Mouse (Mus musculus): ENCODE measurements around the gene Prpsap1. TPM values are rescaled to one million over a fixed set of nuclear protein-coding genes. Genes with fewer than 3 reads are reported as not detected.

Gene Prpsap1
- polyA plus RNA-seq, 1 experiment from 2014 or later: 89.5 TPM

DNA sequence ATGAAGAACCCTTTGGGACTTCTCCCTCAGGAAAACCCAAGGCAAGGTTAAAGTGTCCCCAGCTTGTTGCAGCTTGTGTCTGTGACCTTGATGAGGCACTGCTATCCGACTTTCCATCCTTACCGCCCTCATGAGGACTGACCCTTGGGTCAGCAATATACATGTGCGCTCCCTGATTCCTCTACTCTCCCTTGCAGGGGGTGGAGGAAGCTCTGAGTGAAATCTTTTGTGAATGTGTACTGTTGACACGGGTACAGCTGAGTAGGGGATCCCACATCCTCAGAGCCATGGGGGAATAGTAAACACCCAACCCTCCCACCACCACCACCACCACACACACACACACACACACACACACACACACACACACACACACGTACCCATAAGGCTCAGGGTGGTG lies 30.7 kb downstream of the Prpsap1 start:
- TF ChIP-seq EP300 (IDR thresholded peaks at IDR 0.05) (no peak), CTCF (IDR thresholded peaks at IDR 0.05) (no peak)
- Histone ChIP-seq H3K9me3 (ENCODE audit: low read length) (no peaks in the 10 kb centered on the region), H3K4me1 (ENCODE audit: insufficient read depth, low read depth, low read length) (no peaks in the 10 kb centered on the region), H3K36me3 (ENCODE audit: insufficient read depth, low read length) (no peaks in the 10 kb centered on the region), H3K9ac (replicated peaks; ENCODE audit: low read depth) (no peak overlapping the region), H3K27ac (ENCODE audit: low read length) (no peak overlapping the region), H3K4me3 (ENCODE audit: low read depth, low read length) (no peak overlapping the region), H3K27me3 (replicated peaks; ENCODE audit: insufficient read depth, low read length) (no peaks in the 10 kb centered on the region), H3K4me2 (replicated peaks; ENCODE audit: low read depth, low read length) (no peak overlapping the region)
- DNase-seq (ENCODE audit: low spot score) (no peak), ATAC-seq (peak; percentile 17; the same call in 1 of the 2 replicates)
- 53% methylated on average over 4 of the region's 5 CpGs for WGBS

DNA sequence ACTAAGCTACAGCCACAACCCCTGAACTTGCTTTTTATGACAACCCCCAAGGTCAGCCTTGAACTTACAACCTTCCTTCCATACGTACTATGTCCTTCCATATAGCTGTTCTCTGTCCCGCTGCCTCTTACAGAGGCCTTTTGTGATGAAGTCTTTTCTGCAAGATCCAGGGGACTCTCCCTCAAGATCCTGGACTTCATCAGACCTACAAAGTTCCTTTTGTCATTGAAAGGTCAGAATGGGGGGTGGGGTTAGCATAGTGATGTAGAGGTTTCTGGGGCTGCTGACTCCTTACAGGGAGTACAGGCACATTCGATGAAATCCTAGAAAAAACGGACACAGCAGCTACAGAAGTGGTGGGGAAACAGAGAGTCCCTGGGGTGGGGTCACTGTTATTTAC lies 34.2 kb downstream of the Prpsap1 start:
- no peak overlapping the region for H3K9ac ChIP-seq (replicated peaks; ENCODE audit: low read depth)
- TF ChIP-seq EP300 (IDR thresholded peaks at IDR 0.05) (no peak), CTCF (IDR thresholded peaks at IDR 0.05) (no peak)
- no peak overlapping the region for H3K27ac ChIP-seq (ENCODE audit: low read length)
- H3K36me3 ChIP-seq (ENCODE audit: insufficient read depth, low read length): no peaks in the 10 kb centered on the region
- no peaks in the 10 kb centered on the region for H3K9me3 ChIP-seq (ENCODE audit: low read length)
- no peak overlapping the region for H3K4me2 ChIP-seq (replicated peaks; ENCODE audit: low read depth, low read length)
- no peak for DNase-seq (ENCODE audit: low spot score)
- WGBS: 56% methylated on average over 4 of the region's 4 CpGs
- H3K4me1 ChIP-seq (ENCODE audit: insufficient read depth, low read depth, low read length): no peaks in the 10 kb centered on the region
- no peak for ATAC-seq
- no peak overlapping the region for H3K4me3 ChIP-seq (ENCODE audit: low read depth, low read length)
- H3K27me3 ChIP-seq (replicated peaks; ENCODE audit: insufficient read depth, low read length): no peaks in the 10 kb centered on the region

DNA sequence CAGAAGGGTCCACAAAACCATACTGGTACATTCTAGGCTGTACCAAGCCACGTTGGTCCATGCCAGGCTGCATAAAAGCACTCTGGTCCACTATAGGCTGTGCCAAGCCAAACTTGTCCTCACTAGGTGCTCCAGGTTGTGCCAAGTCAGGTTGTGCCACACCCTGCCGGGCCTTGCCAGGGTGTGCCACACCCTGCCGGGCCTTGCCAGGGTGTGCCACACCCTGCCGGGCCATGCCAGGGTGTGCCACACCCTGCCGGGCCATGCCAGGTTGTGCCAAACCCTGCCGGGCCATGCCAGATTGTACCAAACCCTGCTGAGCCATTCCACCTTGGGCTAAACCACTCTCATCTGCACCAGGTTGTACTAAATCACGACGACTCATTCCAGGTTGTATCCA lies 37.8 kb downstream of the Prpsap1 start:
- 76% methylated on average over 8 of the region's 8 CpGs for WGBS
- H3K4me2 ChIP-seq (replicated peaks; ENCODE audit: low read depth, low read length): no peak overlapping the region
- no peaks in the 10 kb centered on the region for H3K27me3 ChIP-seq (replicated peaks; ENCODE audit: insufficient read depth, low read length)
- DNase-seq (ENCODE audit: low spot score): no peak
- no peaks in the 10 kb centered on the region for H3K4me1 ChIP-seq (ENCODE audit: insufficient read depth, low read depth, low read length)
- H3K9ac ChIP-seq (replicated peaks; ENCODE audit: low read depth): no peak overlapping the region
- H3K4me3 ChIP-seq (ENCODE audit: low read depth, low read length): no peak overlapping the region
- no peak for ATAC-seq
- H3K27ac ChIP-seq (ENCODE audit: low read length): no peak overlapping the region
- H3K36me3 ChIP-seq (ENCODE audit: insufficient read depth, low read length): no peaks in the 10 kb centered on the region
- no peaks in the 10 kb centered on the region for H3K9me3 ChIP-seq (ENCODE audit: low read length)
- TF ChIP-seq EP300 (IDR thresholded peaks at IDR 0.05) (no peak), CTCF (IDR thresholded peaks at IDR 0.05) (no peak)

GRCm38 (mm10) chr11:116453889-116454288 lies 40.1 kb downstream of the Prpsap1 start:
- no peak for TF ChIP-seq CTCF (IDR thresholded peaks at IDR 0.05)
- no peak for TF ChIP-seq EP300 (IDR thresholded peaks at IDR 0.05)
- Histone ChIP-seq H3K36me3 (ENCODE audit: insufficient read depth, low read length) (no peaks in the 10 kb centered on the region), H3K27ac (ENCODE audit: low read length) (no peak overlapping the region), H3K9ac (replicated peaks; ENCODE audit: low read depth) (no peak overlapping the region), H3K27me3 (replicated peaks; ENCODE audit: insufficient read depth, low read length) (no peaks in the 10 kb centered on the region), H3K9me3 (ENCODE audit: low read length) (no peaks in the 10 kb centered on the region), H3K4me1 (ENCODE audit: insufficient read depth, low read depth, low read length) (no peaks in the 10 kb centered on the region), H3K4me2 (replicated peaks; ENCODE audit: low read depth, low read length) (no peak overlapping the region), H3K4me3 (ENCODE audit: low read depth, low read length) (no peak overlapping the region)
- WGBS: 76% methylated on average over 10 of the region's 10 CpGs
- DNase-seq (ENCODE audit: low spot score): no peak
- no peak for ATAC-seq

DNA sequence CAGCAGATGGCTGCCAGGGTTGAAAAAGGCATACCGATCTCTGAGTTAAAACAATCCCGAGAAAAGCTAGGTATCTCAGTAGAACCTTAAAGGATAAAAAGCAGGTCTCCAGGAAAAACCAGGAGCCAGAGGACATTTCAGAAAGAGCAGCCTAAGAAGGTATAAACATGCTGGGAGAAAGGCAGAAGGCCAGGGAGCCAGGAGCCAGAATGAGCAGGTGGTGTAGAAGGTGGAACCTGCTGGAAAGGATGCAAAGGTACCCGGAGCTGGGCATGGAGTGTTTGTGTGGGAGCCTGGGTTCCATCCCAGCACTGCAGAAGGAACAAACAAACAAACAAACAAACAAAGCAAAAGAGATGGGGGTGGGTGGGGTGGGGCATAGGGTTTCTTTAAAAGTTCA lies 44.7 kb downstream of the Prpsap1 start:
- no peak overlapping the region for H3K4me3 ChIP-seq (ENCODE audit: low read depth, low read length)
- no peak overlapping the region for H3K27ac ChIP-seq (ENCODE audit: low read length)
- WGBS: 93% methylated on average over 3 of the region's 3 CpGs
- H3K9ac ChIP-seq (replicated peaks; ENCODE audit: low read depth): no peak overlapping the region
- DNase-seq (ENCODE audit: low spot score): no peak
- TF ChIP-seq CTCF (IDR thresholded peaks at IDR 0.05): no peak
- no peak for TF ChIP-seq EP300 (IDR thresholded peaks at IDR 0.05)
- no peaks in the 10 kb centered on the region for H3K9me3 ChIP-seq (ENCODE audit: low read length)
- 0 out of 2 replicates have a peak, but pooled peaks cover 4% of the 10 kb centered on the region for H3K27me3 ChIP-seq (replicated peaks; ENCODE audit: insufficient read depth, low read length)
- no peak for ATAC-seq
- no peaks in the 10 kb centered on the region for H3K4me1 ChIP-seq (ENCODE audit: insufficient read depth, low read depth, low read length)
- no peak overlapping the region for H3K4me2 ChIP-seq (replicated peaks; ENCODE audit: low read depth, low read length)
- no peaks in the 10 kb centered on the region for H3K36me3 ChIP-seq (ENCODE audit: insufficient read depth, low read length)

DNA sequence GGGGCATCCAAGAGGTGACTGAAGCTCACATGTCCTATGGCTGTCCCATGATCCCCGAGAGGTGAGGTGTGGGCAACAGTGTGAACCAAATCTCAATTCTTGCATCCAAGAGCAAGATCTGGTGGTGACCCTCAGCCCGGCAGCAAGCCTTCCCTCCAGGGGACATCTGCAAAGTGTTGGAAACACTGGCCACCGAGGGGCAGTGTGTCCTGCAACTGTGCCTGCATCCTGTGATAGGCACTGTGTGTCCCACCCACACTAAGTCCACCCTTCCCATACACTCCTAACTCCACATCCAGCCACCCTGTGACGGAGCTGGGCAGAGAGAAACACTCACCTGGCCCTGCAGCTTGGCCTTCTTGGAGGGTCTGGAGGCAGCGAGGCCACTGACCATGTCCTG lies 46.2 kb downstream of the Prpsap1 start:
- no peak for ATAC-seq
- Histone ChIP-seq H3K4me1 (ENCODE audit: insufficient read depth, low read depth, low read length) (no peaks in the 10 kb centered on the region), H3K4me3 (ENCODE audit: low read depth, low read length) (no peak overlapping the region), H3K4me2 (replicated peaks; ENCODE audit: low read depth, low read length) (no peak overlapping the region), H3K27ac (ENCODE audit: low read length) (no peak overlapping the region), H3K36me3 (ENCODE audit: insufficient read depth, low read length) (no peaks in the 10 kb centered on the region), H3K9ac (replicated peaks; ENCODE audit: low read depth) (no peak overlapping the region), H3K27me3 (replicated peaks; ENCODE audit: insufficient read depth, low read length) (0 out of 2 replicates have a peak, but pooled peaks cover 4% of the 10 kb centered on the region), H3K9me3 (ENCODE audit: low read length) (no peaks in the 10 kb centered on the region)
- no peak for DNase-seq (ENCODE audit: low spot score)
- 66% methylated on average over 5 of the region's 5 CpGs for WGBS
- TF ChIP-seq EP300 (IDR thresholded peaks at IDR 0.05): no peak
- peak; percentile 35 for TF ChIP-seq CTCF (IDR thresholded peaks at IDR 0.05)

Measured in lung, postnatal 0 days (tissue).